Mouse (Mus musculus) cerebellum, adult 9-10 months (tissue): ENCODE data around the gene Upk1b.

Experiments used
- DNase-seq: peaks from one replicate; pipeline ENCODE4 v3.0.0; 2022

Gene Upk1b

GRCm38 (mm10) chr16:38760834-38761375, 39.2 kb downstream of the Upk1b start:
- DNase-seq: no peak

DNA sequence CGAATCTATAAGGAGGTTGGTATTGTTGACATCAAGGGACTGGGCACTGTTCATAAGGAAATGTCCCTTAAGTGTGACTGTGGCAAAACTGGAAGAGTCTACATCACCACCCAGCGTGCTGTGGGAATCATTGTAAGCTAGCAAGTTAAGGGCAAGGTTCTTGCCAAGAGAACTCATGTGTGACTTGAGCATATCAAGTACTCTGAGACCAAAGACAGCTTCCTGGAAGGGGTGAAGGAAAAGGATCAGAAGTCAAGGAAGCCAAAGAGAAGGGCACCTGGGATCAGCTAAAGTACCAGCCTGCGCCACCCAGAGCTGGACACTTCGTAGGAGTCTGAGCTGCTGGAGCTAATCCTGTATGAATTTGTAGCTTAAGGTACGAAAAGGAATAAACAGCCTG, 39.9 kb downstream of the Upk1b start:
- DNase-seq: no peak

DNA sequence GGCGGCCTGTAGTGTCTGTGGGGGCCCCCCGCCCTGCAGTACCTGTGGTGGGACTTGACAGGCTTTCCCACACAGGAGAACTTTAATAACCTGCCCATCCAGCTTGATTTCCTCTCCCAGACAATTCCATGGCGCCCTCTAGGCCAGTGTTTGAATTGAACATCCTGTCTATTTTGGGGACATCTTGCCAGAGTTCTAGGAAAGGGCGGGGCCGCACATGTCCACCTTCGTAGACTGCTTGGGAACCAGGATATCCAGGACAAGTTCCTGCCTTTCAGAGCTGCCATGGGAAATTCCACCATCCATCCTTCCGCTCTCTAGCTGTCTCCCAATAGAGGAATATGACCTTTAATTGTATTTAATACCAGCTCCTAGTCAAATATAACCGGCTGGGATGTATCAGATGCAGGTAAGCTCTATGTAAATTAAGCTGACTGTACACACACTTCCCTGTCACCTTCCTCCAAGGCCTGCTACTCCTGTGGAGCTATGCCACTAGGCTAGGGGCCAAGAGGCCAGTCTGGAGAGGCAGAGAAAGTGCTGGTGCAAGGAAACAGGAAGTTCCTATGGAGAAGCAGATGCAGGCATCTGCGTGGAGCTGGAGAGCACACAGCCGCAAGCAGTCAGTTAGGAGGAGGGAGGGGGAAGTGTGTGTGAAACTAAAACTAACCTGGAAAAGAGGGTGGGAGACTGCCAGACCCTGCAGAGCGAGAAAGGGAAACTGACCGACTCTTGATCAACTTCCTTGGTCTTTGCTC, 41.8 kb downstream of the Upk1b start:
- no peak for DNase-seq

GRCm38 (mm10) chr16:38757626-38758025, 42.5 kb downstream of the Upk1b start:
- no peak for DNase-seq

DNA sequence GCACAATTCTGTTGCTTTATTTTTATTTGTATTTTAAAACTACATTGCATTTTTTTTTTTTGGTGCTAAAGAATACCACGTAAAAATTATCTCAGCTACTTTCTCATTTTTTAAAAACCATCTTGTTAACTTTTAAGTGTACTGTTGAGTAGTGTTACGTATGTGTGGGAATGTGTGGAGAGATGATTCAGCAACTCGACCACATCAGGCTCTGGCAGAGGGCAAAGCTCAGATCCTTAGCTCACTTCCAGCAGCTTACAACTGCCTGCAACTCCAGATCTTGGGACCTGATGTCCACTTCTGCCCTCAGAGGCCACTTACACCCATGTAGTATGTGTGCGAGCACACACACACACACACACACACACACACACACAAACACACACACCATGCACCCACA, 43.6 kb downstream of the Upk1b start:
- no peak for DNase-seq

DNA sequence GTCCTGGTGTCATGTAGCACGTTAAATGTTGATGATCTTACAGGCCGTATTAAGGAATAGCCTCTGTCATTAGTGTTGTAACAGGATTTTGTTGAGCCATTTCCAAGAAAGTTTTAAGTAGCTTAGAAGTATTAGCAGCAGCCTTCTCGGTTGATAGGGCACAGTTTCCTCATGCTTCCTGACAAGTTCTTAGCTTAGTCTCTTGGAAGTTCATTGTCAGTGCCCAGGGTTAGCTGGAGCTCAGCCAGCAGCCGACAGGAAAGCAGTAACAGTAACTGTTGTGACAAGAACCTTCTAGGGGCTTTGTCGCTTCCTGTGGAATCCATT, 44.0 kb downstream of the Upk1b start:
- no peak for DNase-seq

- no peak for DNase-seq
These were observed 44.5 kb downstream of the Upk1b start for GRCm38 (mm10) chr16:38755452-38756176.

GRCm38 (mm10) chr16:38753631-38754030, 46.5 kb downstream of the Upk1b start:
- DNase-seq: no peak

- DNase-seq: no peak
These were observed 49.3 kb downstream of the Upk1b start for GRCm38 (mm10) chr16:38750803-38751202.

DNA sequence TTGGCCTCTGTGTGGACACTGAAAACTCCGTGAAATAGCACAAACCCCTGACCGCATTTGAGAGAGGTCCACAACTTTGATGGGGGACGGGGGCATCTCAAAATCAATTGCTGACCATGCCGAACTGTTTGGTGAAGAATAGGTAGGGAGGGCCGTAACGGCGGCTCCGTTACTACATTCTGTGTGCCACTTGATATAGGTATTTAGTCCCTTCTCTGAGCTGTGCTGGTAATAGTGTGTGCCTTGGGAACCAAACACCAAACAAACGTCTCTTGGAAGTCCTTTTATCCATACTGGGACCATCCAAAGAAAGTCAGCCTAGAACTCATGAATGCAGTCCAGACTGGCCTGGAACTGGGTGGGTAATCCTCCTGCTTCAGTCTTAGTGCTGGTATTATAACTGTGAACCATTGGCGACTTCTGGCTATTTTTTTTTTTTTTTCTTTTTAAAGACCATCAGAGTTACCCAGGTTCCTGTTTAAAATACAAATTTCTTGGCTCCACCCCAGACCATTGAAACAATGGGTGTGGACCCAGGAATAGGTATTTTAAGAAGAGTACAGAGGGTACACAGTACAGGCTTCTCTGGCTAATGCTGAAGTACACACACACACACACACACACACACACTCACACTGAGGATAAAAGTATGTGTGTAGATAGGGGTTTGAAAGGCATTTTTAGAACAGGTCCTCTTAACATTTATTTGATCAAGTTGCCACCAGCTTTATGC, 56.0 kb downstream of the Upk1b start:
- DNase-seq: no peak

- peak; percentile 38 for DNase-seq
These were observed 57.4 kb downstream of the Upk1b start for GRCm38 (mm10) chr16:38742659-38743131.

- peak; percentile 65 for DNase-seq
These were observed 57.9 kb downstream of the Upk1b start, which contains the start of gene B4galt4 for GRCm38 (mm10) chr16:38742113-38742658. TSS of gene B4galt4 (plus strand) at chr16:38742264.

- DNase-seq: no peak
These were observed 58.8 kb downstream of the Upk1b start for GRCm38 (mm10) chr16:38741204-38741903.

GRCm38 (mm10) chr16:38730921-38731320, 69.2 kb downstream of the Upk1b start:
- DNase-seq: no peak

DNA sequence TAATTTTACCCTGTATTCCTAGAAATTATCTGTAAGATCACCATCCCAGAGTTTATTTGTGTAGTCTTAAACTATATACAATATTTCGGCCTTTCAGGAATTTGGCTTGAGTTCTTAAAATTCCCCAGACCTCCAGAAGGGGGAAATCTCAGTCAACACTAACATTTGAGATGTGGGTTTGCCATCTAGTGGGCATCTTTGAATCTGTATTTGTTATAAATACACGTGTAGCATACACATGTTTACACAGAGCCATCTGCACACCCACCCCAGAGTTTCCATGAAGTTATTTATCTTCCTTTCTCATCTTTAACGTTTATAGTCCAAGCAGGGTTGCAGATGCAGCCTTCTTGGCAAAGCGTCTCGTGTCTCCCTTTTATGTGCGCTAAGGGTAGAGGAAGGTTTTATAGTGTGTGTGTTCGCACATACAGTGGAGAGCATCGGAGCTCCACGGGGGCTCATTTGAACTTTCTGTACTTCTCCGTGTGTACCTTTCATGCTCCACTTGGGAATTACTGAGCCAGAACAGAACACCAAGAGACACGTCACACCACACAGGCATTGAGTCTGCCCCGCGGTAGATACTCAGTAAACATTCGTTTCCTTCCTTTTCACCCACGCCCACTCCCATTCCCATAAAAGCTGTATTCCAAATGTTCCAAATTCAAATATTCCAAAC, 70.4 kb downstream of the Upk1b start:
- no peak for DNase-seq

DNA sequence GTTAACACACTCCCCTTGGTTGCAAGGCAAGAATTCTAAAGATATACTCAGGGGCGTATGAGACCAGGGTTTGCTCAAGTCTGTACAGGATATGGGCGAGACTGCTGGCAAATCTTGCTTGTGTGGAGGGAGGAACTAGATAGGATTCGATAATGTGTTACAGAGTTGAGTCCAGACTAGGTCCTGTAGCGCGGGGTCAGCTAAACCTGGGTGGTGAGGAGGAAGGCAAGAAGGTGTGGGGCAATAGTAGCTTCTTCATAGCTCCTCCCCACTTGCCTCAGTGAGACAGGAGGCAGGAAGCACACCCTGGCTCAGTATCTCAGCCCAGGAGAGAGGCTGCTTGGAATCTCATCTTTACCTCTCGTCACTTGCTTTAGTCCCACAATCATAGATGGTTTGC, 71.0 kb downstream of the Upk1b start:
- DNase-seq: no peak

GRCm38 (mm10) chr16:38728576-38729132, 71.5 kb downstream of the Upk1b start:
- DNase-seq: no peak

DNA sequence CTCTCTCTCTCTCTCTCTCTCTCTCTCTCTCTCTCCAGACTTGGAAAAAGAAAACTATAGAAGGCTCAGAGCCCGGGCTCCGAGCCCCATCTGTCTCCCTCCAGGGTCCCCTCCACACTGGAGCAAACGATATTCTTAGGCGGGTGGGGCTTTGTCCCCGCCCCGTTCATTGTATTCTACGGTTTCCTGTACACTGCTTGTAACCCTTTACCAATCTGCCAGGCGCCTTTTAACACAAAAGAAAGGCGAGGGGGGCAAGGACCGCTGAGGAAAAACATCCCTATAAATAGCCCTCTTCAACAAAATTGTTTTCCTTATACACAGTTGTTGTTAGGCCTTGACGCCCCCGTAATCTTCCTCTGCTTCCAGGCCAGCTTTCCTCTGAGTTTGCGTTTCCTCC, 75.2 kb downstream of the Upk1b start:
- no peak for DNase-seq

- no peak for DNase-seq
These were observed 75.9 kb downstream of the Upk1b start for GRCm38 (mm10) chr16:38724256-38724655.
